Mouse (Mus musculus) 416B (cell line): Measurements from ENCODE around the gene Zfp451.
A peak's percentile ranks its signal among the peaks of the same experiment; 100 is the strongest.
"Not testable (repeated sequence)": the region's sequence is repeated elsewhere in the genome, so short reads cannot be mapped to it uniquely, and the experiment has no call there.

ENCODE experiments used
- DNase-seq: peaks from one replicate; pipeline ENCODE4 v3.0.0; 2011; ENCODE audit warnings: low read depth

Gene Zfp451

DNA sequence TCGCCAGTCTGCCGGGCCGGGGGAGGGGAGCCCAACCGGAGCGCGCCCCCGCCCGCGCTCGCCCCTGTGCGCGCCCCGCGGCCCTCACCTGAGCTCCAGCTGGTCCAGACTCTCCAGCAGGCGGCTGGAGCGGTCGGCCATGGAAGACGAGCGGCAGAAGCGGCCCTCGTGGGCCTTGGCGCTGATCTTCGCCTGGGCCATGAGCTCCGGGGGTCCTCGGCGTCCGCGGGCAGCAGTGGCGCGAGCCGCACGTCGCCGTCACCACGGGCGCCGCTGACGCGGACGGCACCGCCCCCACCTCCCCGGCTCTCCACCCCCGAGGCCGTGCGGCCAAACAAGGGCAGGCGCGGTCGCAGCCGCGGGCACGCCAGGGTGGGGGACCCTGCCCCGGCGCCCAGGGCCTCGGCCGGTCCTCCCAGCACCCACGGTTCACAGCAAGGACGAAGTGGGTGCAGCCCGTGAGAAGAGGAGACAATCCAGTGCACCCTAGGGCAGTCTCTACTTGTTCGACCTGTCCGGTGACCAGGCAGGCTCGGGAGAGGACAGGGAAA is 56.8 kb downstream of the Zfp451 start, which contains the start of gene Bag2:
Gene Bag2 (minus strand): TSS at position 305 of the 551 bp plus-strand sequence.
- DNase-seq: peak; percentile 49

DNA sequence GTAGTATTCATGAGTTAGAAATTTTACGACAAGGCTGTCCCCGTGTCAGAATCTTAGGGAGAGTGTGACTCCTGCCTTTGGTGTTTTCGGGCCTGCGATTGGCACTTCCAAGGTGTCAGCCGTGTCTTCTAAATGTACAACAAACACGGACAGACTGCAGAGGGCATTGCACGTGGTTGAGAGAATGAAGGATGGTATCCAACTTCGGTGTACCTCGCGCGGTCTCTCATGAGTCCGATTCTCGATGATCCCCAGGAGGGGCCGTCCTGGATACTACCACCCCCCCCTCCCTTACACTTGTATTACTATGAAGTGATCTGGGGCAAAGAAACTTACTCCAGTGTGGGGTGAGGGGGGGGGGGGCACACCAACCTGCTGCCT is 57.4 kb downstream of the Zfp451 start:
- DNase-seq: peak; percentile 58

DNA sequence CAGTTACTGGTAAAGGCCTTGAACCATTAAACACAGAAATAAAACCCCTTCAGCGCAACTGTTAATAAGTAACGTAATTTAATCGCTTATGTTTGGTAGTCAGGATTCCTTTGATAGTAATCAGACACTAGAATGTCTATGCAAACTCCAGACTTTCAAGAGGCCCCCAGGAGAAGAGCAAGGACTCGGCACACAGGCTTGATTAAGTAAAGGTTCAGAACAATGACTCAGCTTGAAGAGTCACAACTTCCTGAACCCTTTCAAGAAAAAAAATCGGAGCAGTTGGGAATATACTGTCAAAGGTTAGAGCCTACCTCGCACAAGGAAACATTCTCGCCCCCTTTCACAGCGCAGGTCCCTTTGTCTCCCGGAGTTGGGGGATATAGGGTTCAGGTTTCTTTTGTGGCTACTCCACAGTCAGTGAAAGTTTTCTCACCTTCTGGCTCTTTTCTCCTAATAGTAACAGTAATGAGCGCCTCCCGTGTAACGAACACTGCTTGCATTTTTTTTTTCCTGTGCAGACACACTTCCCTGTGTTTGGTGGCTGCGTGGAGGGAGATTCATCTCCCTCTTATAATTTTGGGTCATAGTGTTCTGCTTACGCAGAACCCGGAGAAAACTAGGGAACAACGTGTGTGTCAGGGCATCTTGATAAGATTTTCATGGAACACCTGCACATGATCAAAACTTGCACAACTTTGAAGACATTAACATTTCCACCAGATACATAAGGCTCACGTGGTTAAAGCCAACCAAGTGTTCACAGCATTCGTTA is 58.0 kb downstream of the Zfp451 start:
- peak; percentile 73 for DNase-seq

DNA sequence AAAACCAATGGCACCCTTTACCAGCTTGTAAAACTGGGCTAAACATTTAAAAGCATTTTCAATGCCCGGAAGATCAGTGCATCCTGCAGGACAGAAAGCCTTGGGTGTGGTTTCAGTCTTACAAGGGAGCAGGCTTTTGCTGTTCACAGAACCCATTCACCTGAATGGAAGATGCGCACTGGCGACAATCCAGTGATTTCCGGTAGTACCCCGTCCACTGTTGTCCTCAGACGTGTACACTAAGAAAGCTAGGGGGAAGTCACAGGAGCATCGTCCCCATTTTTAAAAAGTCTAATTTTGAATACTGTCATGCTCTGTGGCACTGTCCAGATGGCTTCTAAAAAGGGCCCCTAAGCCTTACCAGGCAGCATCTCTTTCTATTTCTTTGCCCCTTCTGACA is 58.6 kb downstream of the Zfp451 start:
- DNase-seq: no peak

DNA sequence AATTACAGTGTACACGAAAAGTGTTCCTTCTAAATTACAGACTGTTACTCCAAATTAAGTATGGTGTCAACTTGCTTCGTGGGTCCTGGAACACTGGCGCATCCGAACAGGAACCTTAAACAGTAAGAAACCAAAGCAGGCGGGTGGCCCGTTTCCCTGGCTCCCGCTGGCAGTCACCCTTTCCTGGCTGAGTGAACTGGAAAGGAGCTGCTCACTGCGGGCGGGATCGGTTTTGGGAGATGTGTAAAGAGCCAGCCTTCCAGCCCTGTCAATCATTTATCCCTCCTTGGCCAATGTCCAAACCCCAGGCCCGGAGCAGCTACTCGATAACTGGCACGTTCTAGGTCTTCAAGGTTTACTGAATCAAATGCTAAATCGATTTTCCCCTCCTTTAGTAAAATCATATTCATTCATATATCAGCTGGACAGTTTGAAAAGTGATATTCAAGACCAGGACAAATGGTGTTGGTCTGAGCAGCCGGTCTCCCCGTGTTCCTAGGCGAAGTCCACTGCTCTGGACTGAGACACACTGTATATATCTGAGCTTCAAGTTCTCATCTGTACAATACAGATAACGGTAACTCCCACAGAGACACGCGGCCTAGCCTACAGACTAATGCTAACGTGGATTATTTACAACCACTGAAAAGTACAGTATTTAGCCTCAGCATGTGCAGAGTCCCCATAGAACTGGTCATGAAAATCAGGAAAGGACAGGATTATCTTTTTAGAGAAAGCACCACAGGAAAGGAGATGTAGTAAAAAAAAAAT is 59.2 kb downstream of the Zfp451 start:
- DNase-seq: no peak

DNA sequence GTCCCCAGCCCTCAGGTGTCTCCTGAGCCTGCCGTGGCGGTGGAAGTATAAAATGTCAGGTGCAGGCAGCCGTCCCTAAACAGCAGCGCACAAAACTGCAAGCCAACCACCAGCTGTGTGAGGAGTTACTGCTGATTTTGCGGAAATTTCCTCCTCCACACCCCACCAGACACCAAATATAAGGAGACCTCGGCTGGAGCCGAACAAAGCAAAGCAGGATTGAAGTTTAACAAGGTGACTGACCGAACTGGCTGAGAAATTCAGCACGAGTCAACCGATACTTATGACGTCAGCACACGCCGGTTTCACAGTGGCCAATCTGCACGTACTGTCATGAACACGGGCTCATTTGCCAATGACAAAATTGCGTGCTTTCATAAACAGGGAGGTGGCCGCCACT is 60.3 kb downstream of the Zfp451 start:
- no peak for DNase-seq

DNA sequence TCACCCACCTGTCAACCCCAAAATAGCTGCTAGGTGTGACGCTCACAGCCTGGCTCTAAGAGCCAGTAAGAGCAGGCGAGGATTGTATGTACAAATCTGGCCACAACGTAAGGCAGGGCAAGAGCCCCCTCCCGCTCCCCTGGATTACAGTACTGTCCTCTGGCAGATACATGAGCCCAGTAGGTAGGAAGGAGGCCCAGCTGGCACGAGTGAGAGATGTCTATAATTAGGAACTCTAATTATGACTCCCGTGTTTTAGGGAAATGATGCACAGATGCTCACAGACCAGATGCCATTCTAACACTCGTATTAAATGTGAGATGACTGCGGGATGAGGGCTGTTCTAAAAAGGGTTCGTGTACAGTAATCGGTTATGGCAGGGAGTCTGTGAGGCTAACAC is 63.1 kb downstream of the Zfp451 start:
- DNase-seq: no peak

DNA sequence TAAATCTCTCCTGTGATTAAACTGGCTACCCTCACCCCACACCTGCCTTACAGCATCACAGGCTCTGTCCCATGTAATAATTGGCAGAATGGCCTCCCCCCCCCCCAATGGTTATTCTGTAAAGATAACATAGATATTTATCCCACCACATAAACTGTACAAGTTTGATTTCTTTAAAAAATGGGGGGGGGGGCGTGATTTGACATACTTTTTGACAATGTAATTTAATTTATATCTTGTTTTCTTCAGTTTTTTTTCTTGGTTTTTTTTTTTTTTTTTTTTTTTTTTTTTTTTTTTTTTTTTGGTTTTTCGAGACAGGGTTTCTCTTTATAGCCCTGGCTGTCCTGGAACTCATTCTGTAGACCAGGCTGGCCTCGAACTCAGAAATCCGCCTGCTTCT is 64.7 kb downstream of the Zfp451 start:
- not testable (repeated sequence) for DNase-seq

DNA sequence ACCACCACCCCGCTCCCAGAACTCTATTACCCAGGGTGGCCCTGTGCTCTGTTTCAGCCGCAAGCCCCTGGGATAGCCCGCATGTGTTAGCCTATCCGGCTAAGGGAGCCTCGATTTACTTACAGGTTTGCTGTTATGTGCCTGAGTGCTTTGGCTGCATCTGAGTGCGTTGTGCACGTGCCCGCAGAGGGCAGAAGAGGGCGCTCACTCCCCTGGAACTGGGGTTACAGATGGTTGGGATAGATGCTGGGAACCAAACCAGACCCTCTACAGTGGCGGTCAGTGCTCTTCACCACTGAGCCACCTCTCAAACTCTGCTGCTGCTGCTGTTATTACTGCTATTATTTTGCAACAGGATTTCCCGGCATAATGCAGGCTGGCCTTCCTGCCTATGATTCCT is 65.3 kb downstream of the Zfp451 start:
- DNase-seq: no peak

DNA sequence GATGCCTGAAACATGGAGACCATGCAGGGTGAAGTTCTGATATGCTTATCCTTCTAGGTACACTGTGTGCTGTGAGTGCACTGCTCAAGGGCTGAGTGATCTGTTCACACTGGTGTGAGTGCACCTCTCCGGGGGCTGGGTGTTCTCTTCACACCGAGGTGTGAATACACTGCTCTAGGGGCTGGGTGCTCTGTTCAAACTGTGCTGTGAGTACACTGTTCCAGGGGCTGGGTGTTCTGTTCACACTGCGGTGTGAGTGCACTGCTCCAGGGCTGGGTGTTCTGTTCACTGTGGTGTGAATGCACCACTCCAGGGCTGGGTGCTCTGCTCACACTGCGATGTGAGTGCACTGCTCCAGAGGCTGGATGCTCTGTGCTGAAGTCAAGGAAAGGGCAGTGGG is 68.5 kb downstream of the Zfp451 start:
- DNase-seq: no peak

DNA sequence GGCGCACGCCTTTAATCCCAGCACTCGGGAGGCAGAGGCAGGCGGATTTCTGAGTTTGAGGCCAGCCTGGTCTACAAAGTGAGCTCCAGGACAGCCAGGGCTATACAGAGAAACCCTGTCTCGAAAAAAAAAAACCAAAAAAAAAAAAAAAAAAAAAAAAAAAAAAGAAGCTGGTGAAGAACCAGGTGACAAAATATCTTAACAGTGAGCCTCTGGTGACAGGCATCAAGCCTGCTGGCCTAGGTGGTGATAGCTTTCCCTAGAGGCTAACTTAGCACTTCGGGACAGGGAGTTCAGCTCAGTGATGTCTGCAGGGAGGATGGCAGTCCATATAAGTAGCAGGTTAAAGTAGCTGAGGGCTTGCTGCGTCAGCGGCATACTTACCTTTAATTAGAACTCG is 69.6 kb downstream of the Zfp451 start:
- not testable (repeated sequence) for DNase-seq

DNA sequence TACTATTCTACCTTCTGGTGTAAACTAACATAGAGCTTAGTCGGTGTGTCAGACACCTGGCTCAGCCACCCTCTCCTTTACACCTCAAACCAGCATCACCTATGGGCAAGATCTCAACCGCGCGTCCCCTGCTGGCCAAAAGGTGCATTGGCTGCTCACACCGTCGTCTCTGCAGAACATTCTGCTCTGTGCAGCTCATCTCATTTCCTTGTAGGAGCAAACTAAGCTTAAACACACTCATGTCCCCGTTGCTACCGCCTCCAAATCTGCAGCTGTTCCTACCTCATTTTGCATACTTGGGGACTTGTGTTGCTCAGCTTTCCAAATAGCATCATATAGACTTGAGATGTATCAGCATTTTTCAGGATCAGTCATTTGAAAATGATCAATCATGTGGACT is 71.5 kb downstream of the Zfp451 start:
- DNase-seq: peak; percentile 25

DNA sequence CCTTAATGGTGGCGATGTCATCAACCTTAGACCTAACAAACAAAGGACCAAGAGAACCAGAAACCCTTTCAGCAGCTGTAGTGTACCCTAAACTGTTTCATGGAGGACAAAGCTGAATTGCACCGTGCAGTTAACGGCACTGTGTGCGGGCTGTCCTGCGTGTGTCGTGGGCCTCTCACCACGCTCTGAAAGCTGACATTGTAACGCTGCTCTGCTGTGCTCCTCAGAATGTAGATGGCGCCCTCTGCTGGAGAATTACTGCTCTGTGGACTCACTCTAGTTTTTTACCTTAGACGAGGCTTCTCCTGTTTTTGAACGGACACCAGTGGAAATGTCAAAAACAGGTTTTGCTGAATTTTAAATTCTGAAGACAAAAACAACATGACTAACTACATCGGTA is 75.1 kb downstream of the Zfp451 start:
- peak; percentile 80 for DNase-seq

DNA sequence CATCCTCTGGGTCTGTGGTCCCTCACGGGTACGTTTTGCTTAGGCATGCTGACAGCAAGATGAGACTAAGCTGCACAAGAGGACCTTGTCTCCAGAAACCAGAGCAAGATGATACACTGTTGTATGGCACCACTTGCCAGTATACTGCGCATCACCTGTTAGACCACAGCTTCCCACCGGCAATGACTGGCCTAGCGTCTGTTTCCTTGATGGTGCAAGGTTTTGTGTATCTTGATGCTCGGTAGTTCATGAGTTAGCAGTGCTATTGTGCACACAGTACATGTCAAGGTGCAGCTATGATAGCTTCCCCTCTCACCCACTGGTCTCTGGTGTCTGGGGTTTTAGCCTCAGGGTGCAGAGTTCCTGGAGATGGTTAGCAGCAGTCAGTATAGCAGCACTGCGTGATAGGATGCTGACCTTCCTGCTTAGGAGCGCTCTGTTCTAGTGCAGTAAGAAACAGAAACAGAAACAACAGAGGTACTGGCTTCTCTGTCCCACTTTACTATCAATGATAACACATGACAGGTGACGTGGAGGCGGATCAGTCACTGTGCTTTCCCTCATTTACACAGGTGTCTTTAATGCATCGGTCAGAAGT is 75.6 kb downstream of the Zfp451 start:
- DNase-seq: peak; percentile 89

DNA sequence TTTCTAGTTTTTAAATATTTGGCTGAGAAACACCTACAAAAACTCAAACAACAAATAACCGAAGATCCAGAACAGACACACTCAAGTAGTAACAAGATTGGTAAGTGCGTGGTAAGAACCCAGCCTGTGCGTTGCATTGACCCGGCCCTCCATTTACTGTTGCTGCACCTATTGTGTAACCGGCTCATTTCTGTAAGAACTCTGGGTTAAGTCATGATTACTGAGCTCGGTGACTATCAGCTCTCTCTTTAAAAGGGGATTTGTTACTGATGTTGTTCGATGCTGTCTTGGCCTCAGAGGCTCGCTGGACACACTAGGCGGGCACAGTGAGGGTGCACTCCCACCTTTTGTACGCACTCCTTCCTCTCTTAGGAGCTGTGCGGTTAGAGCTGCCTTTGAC is 76.1 kb downstream of the Zfp451 start:
- peak; percentile 64 for DNase-seq

DNA sequence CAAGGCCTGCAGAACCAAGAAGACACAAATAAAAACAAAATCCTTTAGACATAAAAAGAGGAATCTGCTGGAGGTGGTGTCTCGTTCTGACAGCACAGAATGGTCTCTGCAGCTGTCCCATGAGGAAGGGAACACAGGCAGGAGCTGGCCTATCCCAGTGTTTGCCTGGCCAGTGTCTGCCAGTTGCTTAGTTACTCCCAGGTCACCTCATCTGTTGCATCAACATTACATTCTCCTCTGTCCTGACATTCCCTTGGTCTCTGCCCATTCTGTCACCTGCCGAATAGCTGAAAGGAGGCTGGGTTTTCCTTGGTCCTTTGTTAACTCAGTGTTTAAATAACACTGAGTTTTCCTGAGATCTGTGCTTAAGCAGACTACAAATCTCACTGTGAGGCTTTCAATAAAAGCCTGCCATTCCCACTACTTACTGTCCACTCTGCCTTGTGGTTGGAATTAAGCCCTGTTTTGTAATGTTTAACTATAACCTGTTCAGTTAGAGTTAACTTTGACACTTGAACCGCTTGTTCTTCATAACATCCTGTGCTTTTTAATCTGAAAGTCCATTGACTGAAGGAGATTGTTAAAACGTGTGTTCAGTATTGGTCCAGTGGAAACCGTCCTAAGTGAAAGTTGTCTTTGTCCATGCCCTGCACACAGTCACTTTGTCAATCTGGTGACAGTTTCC is 80.3 kb downstream of the Zfp451 start:
- no peak for DNase-seq

DNA sequence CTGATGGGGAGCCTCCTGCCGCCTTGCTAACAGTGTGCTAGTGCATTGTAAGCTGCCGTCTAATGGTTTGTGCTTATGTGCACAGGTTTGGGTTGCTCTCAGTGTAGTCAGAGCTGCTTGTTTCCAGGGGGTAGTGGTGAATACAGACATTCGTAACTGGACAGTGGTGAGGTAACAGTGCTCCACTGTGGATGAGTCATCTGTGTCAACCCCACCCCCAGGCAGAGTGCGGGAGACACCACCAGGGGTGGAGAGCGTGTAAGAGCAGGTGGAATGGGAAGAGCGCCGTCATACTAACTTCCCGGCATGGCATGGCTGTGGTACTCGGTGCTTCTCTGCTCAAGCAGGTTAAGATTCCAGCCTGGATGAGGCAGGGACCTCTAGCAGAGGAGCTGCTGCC is 81.4 kb downstream of the Zfp451 start:
- peak; percentile 65 for DNase-seq

DNA sequence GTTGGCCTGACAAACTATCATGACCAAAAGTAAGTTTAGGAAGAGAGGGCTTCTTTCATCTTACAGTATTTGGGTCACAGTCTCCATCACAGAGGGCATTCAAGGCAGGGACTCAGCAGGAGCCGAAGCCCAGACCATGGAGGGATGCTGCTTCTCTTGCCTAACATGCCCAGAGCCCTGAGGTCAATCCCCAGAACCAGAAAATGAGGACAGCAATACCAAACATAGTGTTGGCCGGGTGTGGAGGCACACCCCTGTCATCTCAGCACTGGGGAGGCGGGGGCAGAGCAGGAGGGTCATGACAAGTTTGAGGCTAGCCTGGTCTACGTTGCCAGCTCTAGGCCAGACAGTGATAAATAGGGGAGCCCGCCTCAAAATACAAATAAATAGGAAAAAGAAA is 89.3 kb downstream of the Zfp451 start:
- no peak for DNase-seq

DNA sequence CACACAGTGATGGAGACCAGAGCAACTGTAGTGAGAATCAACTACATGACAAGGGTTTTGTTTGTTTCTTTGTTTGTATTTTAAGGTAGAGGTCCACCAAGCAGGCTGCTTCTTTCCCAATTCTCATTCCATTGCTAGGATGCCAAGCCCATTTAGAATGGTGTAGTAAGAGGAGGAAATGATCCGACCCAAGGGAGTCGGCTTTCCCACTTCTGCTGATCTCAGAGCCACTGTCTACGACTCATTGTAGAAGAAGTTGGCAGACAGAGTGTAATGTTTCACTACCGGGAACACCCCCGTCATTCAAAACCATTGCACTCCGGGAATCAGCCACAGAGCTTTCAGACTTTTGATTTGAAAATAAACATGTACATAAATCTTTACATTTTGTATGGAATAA is 89.9 kb downstream of the Zfp451 start:
- no peak for DNase-seq

DNA sequence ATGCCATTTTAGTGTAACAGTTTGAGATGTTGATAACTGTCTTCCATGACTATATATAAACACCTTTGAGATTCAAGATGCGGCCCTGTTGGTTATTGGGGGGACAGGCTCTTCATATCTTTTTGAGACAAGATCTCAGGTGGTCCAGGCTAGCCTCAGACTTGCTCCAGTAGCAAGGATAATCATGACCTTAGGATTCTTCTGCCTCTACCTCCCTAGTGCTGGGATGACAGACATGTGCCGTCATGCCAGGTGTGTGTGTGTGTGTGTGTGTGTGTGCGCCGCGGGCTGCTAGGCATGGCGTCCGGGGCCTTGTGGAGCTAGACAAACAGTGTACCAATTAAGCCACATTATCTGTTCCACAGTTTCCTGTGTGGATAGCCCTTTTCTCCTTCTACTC is 93.4 kb downstream of the Zfp451 start:
- no peak for DNase-seq

DNA sequence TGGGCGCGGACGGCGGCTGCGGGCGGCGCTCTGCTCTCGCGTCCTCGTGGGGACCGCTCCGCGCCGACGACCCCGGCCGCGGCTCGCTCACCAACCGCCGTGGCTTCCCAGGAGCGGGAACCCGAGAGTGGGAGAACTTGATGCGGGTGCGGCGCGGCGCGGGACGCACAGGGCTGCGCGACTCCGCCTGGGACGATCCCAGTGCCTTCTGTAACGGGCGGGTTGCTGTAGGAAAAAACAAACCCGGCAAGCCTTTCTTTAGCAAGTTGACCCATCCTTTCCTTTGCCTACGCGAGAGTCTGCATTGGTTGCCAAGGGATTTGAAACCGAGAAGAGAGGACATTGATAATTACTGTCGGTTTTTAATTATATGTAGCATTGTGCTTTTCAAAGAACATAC is 94.2 kb downstream of the Zfp451 start:
- DNase-seq: no peak

DNA sequence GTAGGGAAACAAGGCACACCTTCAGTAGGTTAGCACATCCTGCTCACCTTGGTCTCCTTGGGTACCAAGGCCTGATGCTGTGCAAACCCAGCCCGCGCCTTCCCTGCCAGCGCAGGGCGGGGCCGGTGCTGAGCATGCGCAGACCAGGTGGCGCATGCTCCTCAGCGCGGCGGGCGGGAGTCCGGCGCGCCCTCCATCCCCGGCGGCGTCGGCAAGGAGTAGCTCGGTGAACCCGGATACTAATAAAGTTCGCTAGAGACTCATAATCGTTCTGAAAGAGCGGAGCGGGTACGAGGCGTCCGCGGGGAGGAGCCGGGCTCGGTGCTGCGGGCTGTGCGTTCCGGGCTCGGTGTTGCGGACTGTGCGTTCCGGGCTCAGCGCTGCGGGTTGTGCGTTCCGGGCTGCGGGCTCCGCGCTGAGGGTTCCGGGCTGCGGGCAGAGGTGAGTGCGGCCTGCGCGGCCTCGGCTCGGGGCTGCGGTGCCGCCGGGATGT is 94.6 kb downstream of the Zfp451 start, which contains the start of gene Rab23:
Gene Rab23 (plus strand): TSS at position 155 of the 493 bp plus-strand sequence.
- no peak for DNase-seq
